Mouse (Mus musculus) embryonic stem cell, embryonic (primary cell): ENCODE data around the gene Mdm2.
"Not testable (repeated sequence)": the region's sequence is repeated elsewhere in the genome, so short reads cannot be mapped to it uniquely, and the experiment has no call there.

ENCODE experiments used
- CTCF ChIA-PET, 4 experiments: fragments of 300-600 bp in 2 of 4; fragments of 350-600 bp in 2 of 4; sonication (Branson Sonifier 250); formaldehyde crosslinking; loops; one replicate each; lab custom pipeline; 2022; ENCODE audit warnings: inconsistent platforms in 2 of 4; lab: Charles Lee
- POLR2A ChIA-PET, 4 experiments: fragments of 300-600 bp in 2 of 4; fragments of 350-600 bp in 2 of 4; sonication (Branson Sonifier 250); formaldehyde crosslinking; loops; one replicate each; lab custom pipeline; 2022; ENCODE audit warnings: antibody characterized with exemption in 4 of 4, inconsistent platforms in 1 of 4; lab: Charles Lee

Mdm2 gene

DNA sequence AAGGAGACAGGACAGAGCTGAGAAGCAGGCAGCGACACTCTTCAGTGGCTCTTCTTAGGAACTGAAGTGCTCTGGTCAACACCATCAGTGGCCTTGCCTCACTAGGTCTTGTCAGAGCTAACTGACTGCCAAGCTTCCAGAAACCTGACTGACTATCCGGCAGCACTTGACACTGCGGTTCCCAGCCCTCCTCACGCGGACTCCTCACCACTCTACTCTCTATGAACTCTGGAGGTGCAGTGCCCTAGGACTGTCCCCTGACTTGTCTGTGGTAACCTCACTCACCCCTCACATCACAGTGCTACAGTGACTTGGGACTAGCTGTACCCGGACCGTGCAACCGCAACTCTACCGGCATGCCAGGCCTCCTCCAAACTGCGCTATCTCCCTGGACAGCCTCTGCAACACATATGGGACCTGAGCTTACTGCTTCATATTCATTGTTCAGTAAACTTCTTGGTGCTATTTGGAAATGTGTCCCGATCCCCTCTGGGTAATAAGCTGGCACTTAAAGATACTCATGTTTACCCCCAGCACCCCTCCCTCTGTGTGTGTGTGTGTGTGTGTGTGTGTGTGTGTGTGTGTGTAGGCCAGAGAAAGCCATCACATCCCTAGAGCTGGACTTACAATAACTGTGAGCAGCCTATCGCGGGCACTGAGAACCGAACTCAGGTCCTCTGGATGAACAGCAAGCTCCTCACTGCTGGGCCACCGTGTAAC lies 28.5 kb upstream of the Mdm2 start:
- ChIA-PET POLR2A (interaction anchor here in 3 of 4 experiments (0.7 to 2.1 kb wide), 26 partner anchors 8 to 403 kb away, joined by 3 to 13 read pairs (median 3); partner anchors contain the start of genes Mdm2 (in 2 of the 3), Mdm1 (in 1 of the 3) and Nup107 (in 1 of the 3)), CTCF (interaction anchor here in 3 of 4 experiments (0.5 to 0.9 kb wide), 6 partner anchors 20 to 416 kb away, joined by 3 to 9 read pairs (median 6); no protein-coding TSS in a partner anchor)

GRCm38 (mm10) chr10:117738140-117738921 lies 27.8 kb upstream of the Mdm2 start:
- ChIA-PET CTCF (interaction anchor here in 3 of 4 experiments (0.5 to 0.9 kb wide), 7 partner anchors 19 to 417 kb away, joined by 3 to 8 read pairs (median 3); no protein-coding TSS in a partner anchor), POLR2A (interaction anchor here (0.6 to 2.1 kb wide), 25 partner anchors 9 to 403 kb away, joined by 3 to 13 read pairs (median 3); partner anchors contain the start of genes Mdm2 (in 2 of the 4), Mdm1 (in 1 of the 4) and Nup107 (in 1 of the 4))

DNA sequence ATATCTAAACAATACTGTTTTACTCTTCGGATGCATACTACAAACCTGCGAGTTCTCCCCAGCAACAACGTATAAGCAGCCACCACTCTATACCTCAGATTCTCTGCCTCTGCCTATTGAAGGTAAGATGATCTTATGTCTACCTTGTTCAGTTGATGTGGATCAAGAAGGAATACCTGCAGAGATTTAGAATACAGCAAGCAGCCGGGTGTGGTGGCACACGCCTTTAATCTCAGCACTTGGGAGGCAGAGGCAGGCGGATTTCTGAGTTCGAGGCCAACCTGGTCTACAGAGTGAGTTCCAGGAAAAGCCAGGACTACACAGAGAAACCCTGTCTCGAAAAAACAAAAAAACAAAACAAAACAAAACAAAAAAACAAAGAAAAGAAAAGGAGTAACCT lies 26.9 kb upstream of the Mdm2 start:
- ChIA-PET CTCF (interaction anchor here in 2 of 4 experiments (0.6 to 0.7 kb wide), 2 partner anchors 57 to 72 kb away, joined by 3 to 8 read pairs; no protein-coding TSS in a partner anchor), POLR2A (interaction anchor here in 3 of 4 experiments (0.6 to 2.0 kb wide), 6 partner anchors 13 to 326 kb away, joined by 3 to 11 read pairs (median 4); partner anchors contain the start of gene Nup107 (in 1 of the 3))

DNA sequence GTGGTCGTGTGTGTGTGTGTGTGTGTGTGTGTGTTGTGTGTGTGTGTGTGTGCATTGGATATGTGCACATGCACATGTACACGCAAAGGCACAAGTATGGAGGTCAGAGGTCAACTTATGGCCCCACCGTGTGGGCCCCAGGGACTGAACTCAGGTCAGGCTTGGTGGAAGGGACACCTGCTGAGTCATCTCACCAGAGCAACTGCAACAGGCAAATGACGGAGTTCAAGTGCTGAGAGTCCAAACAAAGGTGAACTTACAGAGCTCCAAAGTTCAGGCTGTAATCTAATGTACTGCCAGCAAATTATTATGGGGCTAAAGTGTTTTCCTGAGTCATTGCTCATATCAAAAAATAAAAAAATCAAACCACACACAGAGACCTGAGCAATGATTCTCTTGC lies 26.5 kb upstream of the Mdm2 start:
- ChIA-PET CTCF (interaction anchor here in 1 of 4 experiments (0.7 kb wide), 1 partner anchor 23 kb away, joined by 3 read pairs; no protein-coding TSS in a partner anchor), POLR2A (interaction anchor here in 1 of 4 experiments (0.8 kb wide), 1 partner anchor 36 kb away, joined by 3 read pairs; no protein-coding TSS in a partner anchor)

DNA sequence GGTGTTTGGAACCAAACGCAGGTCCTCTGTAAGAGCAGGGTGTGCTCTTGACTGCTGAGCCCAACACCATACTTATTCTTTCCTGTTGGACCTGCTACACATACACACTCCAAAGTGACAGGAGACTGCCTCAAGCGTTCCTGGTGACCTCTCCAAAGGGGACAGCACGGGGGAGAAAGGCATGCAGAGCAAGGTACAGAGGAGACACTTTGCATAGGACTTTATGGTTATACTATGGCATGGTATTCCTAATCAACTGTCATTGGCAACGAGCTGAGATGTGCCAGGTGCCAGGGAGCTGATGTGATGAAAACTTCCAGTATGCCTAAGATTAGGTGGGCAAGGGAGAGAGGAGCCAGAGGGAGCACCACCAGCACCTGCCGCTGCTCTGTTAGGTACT lies 26.0 kb upstream of the Mdm2 start:
- ChIA-PET CTCF (interaction anchor here in 2 of 4 experiments (0.5 to 0.7 kb wide), 2 partner anchors 23 to 61 kb away, joined by 3 to 4 read pairs; no protein-coding TSS in a partner anchor), POLR2A (interaction anchor here in 1 of 4 experiments (0.8 kb wide), 1 partner anchor 37 kb away, joined by 3 read pairs; no protein-coding TSS in a partner anchor)

DNA sequence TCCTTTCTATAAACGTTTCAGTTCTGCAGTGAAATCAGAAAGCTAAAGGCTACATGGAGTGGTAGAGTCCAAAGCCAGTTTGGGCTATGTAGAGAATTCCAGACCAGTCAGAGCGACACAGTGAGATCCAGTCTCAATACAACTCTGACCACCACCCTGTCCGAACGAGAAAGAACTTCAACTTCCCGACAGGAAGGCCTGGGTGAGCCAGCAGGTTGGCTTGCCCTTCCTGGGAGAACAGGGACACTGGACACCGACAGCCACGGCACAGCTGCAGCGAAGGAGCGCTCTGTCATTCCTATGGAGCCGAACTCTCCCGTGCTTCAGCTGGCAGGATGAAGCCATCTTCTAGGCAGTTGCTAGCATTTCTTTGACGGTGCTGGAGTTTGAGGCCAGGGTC lies 24.8 kb upstream of the Mdm2 start:
- POLR2A ChIA-PET, result interaction anchor here in 1 of 4 experiments (0.7 to 0.8 kb wide), 2 partner anchors 9 to 30 kb away, joined by 3 read pairs; no protein-coding TSS in a partner anchor
- CTCF ChIA-PET, result not testable (repeated sequence)

DNA sequence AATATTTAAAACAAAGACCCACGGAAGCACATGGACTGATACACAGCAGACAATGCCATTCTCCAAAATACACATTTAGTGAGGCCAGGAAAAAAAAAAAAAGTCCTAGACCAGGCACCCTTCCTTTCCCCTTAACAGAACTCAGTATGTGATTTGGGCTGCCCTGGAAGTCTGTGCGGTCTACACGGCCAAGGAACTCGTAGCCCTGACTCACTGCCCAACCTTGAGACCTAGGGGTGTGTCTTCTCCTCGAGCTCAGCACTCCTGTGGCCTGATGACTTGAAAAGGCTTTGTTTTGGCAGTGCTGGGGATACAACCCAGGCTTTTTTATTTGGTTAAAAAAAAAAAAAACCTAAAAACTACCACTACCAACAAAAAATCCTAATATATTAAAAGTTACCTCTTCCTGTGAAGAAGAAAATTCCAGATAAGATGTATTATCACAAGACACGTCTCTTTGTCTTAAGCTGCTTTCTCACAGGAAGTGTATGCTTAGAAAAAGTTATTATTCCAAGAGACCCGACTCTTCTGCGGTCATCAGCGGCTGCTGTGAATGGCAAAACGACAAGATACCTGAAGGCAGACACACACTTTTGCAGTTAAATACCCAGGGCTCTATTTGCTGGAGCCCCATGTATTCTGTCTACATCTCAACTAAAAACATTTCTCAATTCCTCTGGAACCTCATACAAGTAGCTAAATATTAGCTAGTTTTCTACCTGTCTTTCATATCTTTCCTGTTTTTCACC lies 23.7 kb upstream of the Mdm2 start:
- POLR2A ChIA-PET, result interaction anchor here in 2 of 4 experiments (0.7 to 0.8 kb wide), 2 partner anchors 10 to 127 kb away, joined by 3 read pairs; no protein-coding TSS in a partner anchor
- CTCF ChIA-PET, result not testable (repeated sequence)

DNA sequence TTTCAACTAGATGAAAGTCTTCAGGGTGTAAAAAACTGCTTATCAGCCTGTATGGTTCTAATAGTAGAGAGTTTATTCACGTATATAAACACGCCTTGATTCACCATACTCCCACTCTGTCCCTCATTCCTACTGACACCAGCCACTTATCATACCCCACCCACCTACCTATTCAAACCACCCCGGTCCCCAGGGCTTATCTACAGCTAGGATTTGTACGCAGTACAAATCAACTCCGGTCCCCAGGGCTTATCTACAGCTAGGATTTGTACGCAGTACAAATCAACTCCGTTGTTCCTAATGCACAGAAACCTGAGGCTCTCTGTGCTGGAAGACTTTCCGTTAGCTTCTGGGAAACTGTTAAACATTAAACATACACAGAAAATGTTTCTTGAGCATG lies 23.1 kb upstream of the Mdm2 start:
- POLR2A ChIA-PET, result interaction anchor here in 1 of 4 experiments (0.6 to 0.9 kb wide), 3 partner anchors 14 to 127 kb away, joined by 3 to 9 read pairs (median 3); no protein-coding TSS in a partner anchor
- CTCF ChIA-PET, result not testable (repeated sequence)

- CTCF ChIA-PET, result interaction anchor here in 1 of 4 experiments (0.8 kb wide), 1 partner anchor 14 kb away, joined by 9 read pairs; no protein-coding TSS in a partner anchor
- POLR2A ChIA-PET, result interaction anchor here in 1 of 4 experiments (0.6 to 0.9 kb wide), 2 partner anchors 14 to 116 kb away, joined by 3 to 9 read pairs; no protein-coding TSS in a partner anchor
Measured at GRCm38 (mm10) chr10:117732962-117733592, 22.5 kb upstream of the Mdm2 start.

- POLR2A ChIA-PET, result interaction anchor here in 3 of 4 experiments (0.5 to 1.2 kb wide), 6 partner anchors 10 to 60 kb away, joined by 3 to 6 read pairs (median 4); partner anchors contain the start of gene Mdm2 (in 1 of the 3)
- CTCF ChIA-PET, result interaction anchor here in 2 of 4 experiments (0.7 to 1.0 kb wide), 3 partner anchors 13 to 413 kb away, joined by 3 to 9 read pairs (median 5); no protein-coding TSS in a partner anchor
Measured at GRCm38 (mm10) chr10:117732184-117732583, 21.6 kb upstream of the Mdm2 start.

DNA sequence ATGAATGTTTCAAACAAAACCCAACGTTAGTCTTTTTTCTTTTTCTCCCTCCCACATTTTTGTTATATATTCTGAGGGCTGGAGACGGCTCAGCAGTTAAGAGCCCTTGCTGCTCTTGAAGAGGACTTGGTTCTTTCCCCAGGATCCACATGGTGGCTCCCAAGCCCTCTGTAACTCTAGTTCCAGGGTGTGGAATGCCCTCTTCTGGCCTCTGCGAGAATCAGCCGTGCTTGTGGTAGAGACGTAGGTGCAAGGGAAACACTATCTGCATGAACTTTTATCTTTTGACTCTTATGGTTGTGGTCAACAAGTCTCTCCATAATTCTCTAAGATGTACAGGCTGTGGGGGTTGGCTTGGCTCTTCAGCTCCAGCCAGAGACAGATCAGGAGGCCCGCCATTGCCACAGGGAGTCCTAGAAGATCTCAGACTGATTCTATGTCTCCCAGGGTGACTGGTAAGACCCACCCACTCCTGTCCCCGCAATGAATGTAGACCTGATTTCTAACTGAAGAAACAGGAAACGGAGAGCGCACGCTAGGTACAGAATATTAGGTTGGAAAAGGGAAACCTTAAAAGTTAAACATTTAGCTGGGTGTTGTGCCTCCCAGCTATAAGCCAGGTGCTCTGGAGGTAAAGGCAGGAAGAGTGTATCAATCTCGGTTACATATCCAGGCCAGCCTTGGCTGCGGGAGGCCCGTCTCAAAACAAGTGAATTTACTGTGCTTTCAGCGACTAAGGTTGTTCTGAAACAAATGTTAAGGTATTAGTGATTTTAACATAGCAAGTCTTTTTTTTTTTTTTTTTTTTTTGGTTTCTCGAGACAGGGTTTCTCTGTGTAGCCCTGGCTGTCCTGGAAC lies 20.9 kb upstream of the Mdm2 start:
- CTCF ChIA-PET, result interaction anchor here in 1 of 4 experiments (0.7 to 1.0 kb wide), 2 partner anchors 221 to 414 kb away, joined by 3 to 5 read pairs; no protein-coding TSS in a partner anchor
- POLR2A ChIA-PET, result interaction anchor here in 2 of 4 experiments (0.6 to 1.6 kb wide), 8 partner anchors 9 to 131 kb away, joined by 3 to 6 read pairs (median 4); partner anchors contain the start of gene Mdm2 (in 1 of the 2)

- CTCF ChIA-PET, result interaction anchor here in 1 of 4 experiments (0.7 kb wide), 1 partner anchor 42 kb away, joined by 3 read pairs; no protein-coding TSS in a partner anchor
- POLR2A ChIA-PET, result interaction anchor here in 1 of 4 experiments (0.6 to 1.6 kb wide), 4 partner anchors 8 to 43 kb away, joined by 3 to 4 read pairs (median 4); partner anchors contain the start of gene Mdm2
Measured at GRCm38 (mm10) chr10:117730637-117731203, 20.2 kb upstream of the Mdm2 start.

- ChIA-PET CTCF (interaction anchor here in 1 of 4 experiments (0.6 kb wide), 1 partner anchor 97 kb away, joined by 5 read pairs; no protein-coding TSS in a partner anchor), POLR2A (interaction anchor here in 1 of 4 experiments (0.6 to 1.6 kb wide), 2 partner anchors 12 to 43 kb away, joined by 4 read pairs; no protein-coding TSS in a partner anchor)
Measured at GRCm38 (mm10) chr10:117730140-117730539, 19.6 kb upstream of the Mdm2 start.

DNA sequence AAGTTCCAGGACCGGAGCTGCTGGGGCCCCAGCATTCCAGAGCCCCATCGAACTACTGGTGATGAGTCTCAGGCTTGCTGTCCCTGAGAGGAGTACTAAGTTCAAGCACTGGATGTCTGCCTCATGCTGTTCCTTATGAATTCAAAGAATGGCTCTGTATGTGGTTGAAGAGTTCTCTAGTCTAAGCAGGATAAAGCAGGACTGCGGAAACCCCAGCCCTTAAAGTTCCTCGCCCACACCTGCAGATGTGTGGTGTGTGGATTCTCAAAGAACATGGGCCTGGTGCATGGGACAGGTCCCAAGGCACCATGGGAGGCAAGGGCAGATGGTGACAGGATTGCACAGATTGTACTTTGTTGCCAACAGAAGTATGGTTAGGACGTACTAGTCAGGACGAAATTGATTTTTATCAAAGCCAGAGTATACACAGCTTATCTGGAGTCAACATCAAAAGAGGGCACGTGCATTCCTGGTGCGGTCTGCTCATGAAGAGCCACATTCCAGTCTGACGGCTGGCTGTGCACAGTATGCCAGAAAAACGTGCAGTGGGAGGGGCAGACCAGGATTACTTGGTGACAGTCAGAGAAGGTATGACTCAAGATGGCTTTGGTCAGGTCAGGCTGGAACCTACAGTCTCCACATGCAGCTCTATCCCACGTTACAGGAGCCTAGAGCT lies 18.7 kb upstream of the Mdm2 start:
- POLR2A ChIA-PET, result interaction anchor here in 1 of 4 experiments (0.5 kb wide), 1 partner anchor 9 kb away, joined by 3 read pairs; no protein-coding TSS in a partner anchor
- CTCF ChIA-PET, result interaction anchor here in 1 of 4 experiments (0.6 kb wide), 1 partner anchor 98 kb away, joined by 5 read pairs; no protein-coding TSS in a partner anchor
